Mouse (Mus musculus) adrenal gland, postnatal 25 days (tissue): ENCODE measurements at regions not wholly inside any gene's neighbourhood (a gene's known extent, or its start where the extent isn't known, plus 50 kb on each side); places are given as distances from the start of the nearest gene placed in this dataset.

Experiments
- DNase-seq: peaks from one replicate; pipeline ENCODE4 v3.0.0; 2021; ENCODE audit warnings: mixed read lengths
- microRNA-seq, 2 experiments: library from miRNA; unstranded; fragments of <30 nt; microRNA quantifications; one replicate each; pipeline ENCODE4 v1.2.0; 2021

DNA sequence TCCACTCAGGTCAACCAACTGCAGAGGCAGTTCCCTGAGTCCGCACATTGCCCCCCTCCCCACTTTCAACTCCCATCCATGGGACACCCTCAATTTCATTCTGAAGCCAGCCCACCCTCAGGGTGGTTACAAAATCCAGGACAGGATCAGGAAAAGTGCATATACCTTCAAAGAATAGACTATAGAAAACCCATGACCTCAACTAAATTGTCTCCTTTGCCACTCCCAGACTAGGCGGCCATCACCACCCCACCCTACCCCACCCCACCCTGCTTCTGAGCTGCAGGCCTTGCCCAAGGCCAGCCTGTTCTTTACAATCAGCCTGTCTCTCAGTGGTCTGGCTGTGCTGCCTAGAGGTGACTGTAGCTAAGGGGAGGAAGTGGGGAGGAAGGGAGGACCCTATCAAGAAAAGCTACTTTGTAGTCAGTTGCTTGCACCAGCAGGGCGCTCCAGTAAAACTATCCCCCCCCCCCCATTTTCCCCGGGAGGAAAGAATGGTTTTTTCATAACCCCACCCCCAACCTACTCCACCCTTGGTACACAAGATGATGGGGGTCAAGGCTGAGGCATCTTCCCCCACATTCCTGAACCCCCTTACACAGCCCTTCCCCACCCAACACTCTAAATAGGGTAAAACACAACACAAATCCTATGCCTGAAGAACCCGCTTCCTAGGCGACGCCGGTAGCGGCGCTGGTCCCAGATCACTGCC lies 490.9 kb downstream of the Prss52 start:
- no peak for DNase-seq

- DNase-seq: no peak
Measured at GRCm38 (mm10) chr14:64595523-64595889, 491.4 kb downstream of the Prss52 start.

DNA sequence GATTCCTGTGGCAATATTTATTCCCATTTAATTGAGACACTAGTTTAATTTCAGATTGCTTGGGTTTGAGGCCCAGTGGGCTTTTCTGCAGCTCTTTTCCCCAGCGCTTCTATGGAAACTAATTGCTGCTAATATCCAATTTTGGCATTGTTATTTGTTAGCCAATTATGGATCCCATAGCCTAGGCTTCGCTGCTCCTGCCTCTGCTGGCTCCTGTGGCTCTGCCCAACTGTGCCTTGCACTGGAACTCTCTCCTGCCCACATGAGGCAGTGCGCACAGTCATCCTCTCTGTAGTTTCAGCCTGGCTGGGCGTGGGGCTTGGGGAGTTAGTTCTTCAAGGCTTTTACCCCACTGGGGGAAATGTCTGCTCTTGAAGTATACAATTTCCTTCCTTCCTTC lies 491.8 kb downstream of the Prss52 start:
- no peak for DNase-seq

DNA sequence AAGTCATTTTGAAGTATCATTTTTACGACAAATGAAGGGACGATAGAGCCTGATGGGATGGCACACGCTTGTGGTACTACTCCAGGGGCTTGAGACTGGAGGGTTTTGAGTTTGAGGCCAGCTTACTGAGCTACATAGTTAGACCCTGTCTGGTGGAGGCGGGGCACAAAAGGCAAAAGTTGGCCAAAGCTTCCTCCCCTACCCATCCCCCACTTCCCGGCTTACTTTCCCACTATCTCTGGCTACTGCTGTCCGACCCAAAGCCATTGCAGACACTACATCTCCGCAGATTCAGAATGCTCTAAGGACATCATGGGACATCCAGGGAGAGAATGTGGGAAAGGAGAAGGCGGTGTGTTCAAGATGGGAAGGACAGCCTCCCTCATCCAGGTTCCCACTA lies 493.1 kb downstream of the Prss52 start:
- no peak for DNase-seq

Small RNAs in the stretch of these regions (microRNA-seq; reads per million reads assigned to microRNA genes)
- gene Mir124a-1 (0 reads per million in 2 experiments), gene Mir3078 (0 reads per million in 2 experiments)
